Comparison of ENCODE assay signal across 10 mouse cellular contexts in genomic region chr2:95715355-95715754, GRCm38 (mm10).
"Had no signal": no experiment of that assay in that cellular context is flagged by ENCODE, and none has a peak within 500 bp of the region (broad histone marks: within the 10 kb centered on the region; RNA-seq: fewer than 3 reads in every experiment).

No protein-coding gene starts in this region.

- DNase-seq: lung, adult 2 months; lung, postnatal 14 days; lung, postnatal 36 days; right cerebral cortex, postnatal 14 days; thymus, adult 2 months; thymus, postnatal 25 days; thymus, postnatal 4 days had no signal

- ATAC-seq: lung, postnatal 0 days; midbrain, embryonic 13.5 days; midbrain, embryonic 15.5 days had no signal
